Mouse (Mus musculus) intestine, postnatal 0 days (tissue): ENCODE measurements around the gene Slc4a5. TPM values are rescaled to one million over a fixed set of nuclear protein-coding genes. Genes with fewer than 3 reads are reported as not detected.

ENCODE experiments used
- ATAC-seq: fragments of 200-750 bp; cut with Nextera tagmentation; 2 replicates; pipeline ENCODE4 v1.8.0; 2017; ENCODE audit warnings: mild to moderate bottlenecking, moderate TSS enrichment, moderate library complexity
- H3K27ac ChIP-seq: fragments of 300-500 bp; sonication (generic); 2 replicates; pipeline ENCODE4 v1.5.1; 2014; ENCODE audit warnings: mild to moderate bottlenecking, low read depth, low read length, moderate library complexity
- H3K27me3 ChIP-seq: fragments of 300-500 bp; sonication (generic); replicated peaks from 2 replicates; pipeline ENCODE4 v1.6.1; 2014; ENCODE audit warnings: low read length, mixed read lengths; ENCODE audit not compliant: control insufficient read depth, insufficient read depth
- H3K36me3 ChIP-seq: fragments of 300-500 bp; sonication (generic); 2 replicates; pipeline ENCODE4 v1.6.1; 2014; ENCODE audit warnings: mild to moderate bottlenecking, moderate library complexity; ENCODE audit not compliant: control insufficient read depth, insufficient read depth
- H3K4me1 ChIP-seq: fragments of 300-500 bp; sonication (generic); replicated peaks from 2 replicates; pipeline ENCODE4 v1.6.1; 2014; ENCODE audit warnings: antibody characterized with exemption, low read length, mixed read lengths; ENCODE audit not compliant: control insufficient read depth, insufficient read depth
- H3K4me2 ChIP-seq: fragments of 300-500 bp; sonication (generic); replicated peaks from 2 replicates; pipeline ENCODE4 v1.6.1; 2014; ENCODE audit warnings: low read depth, mild to moderate bottlenecking, moderate library complexity
- H3K4me3 ChIP-seq: fragments of 300-500 bp; sonication (generic); 2 replicates; pipeline ENCODE4 v1.5.1; 2014; ENCODE audit warnings: low read depth, low read length
- H3K9ac ChIP-seq: fragments of 300-500 bp; sonication (generic); 2 replicates; pipeline ENCODE4 v1.6.1; 2014; ENCODE audit warnings: mild to moderate bottlenecking, low read depth, low read length
- H3K9me3 ChIP-seq: fragments of 300-500 bp; sonication (generic); 2 replicates; pipeline ENCODE4 v1.6.1; 2016; ENCODE audit warnings: mixed run types; ENCODE audit not compliant: control insufficient read depth
- CTCF ChIP-seq: sonication (generic); IDR thresholded peaks from 2 replicates; pipeline ENCODE4 v1.5.1; 2016; ENCODE audit warnings: low read depth, mild to moderate bottlenecking, control low read depth, antibody characterized with exemption, moderate library complexity
- WGBS: fragments of 180-500 bp; shearing (Covaris S2); extraction: QIAGEN DNeasy Blood & Tissue Kit; methylation state at CpG from one replicate; pipeline ENCODE4 v1.1.7; 2014; 5-methylcytosine and 5-hydroxymethylcytosine counted together
- polyA plus RNA-seq: library from polyadenylated mRNA; unstranded; fragments of >200 nt; fragmentation: Nextera tagmentation; extraction: Ambion mirVana; gene quantifications from 2 replicates; pipeline ENCODE4 v1.2.1, GENCODE M21; 2015

Slc4a5 gene
- polyA plus RNA-seq, 1 experiment from 2014 or later: 1.5 TPM

DNA sequence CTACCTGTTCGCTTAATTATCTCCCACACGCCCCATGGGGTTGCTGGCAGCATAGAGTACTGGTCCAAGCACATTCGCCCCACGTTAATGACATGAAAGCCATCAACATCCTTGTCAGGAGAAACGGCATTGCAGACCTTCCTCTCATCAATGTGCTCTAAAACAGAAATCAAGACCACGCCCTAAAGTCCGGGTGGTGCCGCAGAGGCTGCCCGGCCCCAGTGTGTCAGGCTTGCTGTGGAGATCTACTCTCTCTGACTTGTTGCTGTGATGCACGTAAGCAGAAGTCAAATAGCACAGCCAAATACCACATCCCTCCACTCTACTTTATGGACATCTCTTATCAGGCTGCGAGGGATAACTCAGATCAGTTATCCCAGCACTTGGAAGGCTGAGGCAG, 91.6 kb downstream of the Slc4a5 start:
- no peak overlapping the region for H3K4me3 ChIP-seq
- peaks cover 20% of the 10 kb centered on the region; the same call in 1 of the 2 replicates for H3K36me3 ChIP-seq
- H3K9me3 ChIP-seq: no peaks in the 10 kb centered on the region
- WGBS: 80% methylated on average over 11 of the region's 11 CpGs
- no peak for ATAC-seq
- TF ChIP-seq CTCF: no peak
- no peak overlapping the region for H3K9ac ChIP-seq
- no peaks in the 10 kb centered on the region for H3K4me1 ChIP-seq
- peak overlapping the region; percentile 73; the same call in 1 of the 2 replicates for H3K27ac ChIP-seq
- H3K4me2 ChIP-seq: 0 out of 2 replicates have a peak overlapping the region, but pooled peaks have one; percentile 32
- H3K27me3 ChIP-seq: no peaks in the 10 kb centered on the region

DNA sequence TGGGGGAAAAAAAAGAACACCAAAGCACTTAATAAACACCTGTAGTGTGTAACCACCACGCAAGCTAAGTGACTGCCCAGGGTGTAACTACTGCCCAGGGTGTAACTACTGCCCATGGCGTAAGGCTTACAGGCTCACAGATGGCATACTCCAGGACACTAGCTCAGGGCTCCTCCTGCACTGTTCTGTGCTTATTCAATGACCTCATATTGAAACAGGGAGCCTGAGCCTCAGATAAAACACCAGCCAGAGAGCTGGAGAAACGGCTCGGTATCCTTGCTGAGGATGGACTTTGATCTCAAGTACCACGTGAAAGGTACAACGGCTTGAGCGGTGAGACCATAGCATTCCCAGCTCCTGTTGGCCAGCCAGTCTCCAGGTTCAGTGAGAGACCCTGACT, 92.4 kb downstream of the Slc4a5 start:
- 40% methylated on average over 7 of the region's 7 CpGs for WGBS
- Histone ChIP-seq H3K9ac (no peak overlapping the region), H3K9me3 (no peaks in the 10 kb centered on the region), H3K4me1 (0 out of 2 replicates have a peak, but pooled peaks cover 2% of the 10 kb centered on the region), H3K36me3 (0 out of 2 replicates have a peak, but pooled peaks cover 13% of the 10 kb centered on the region), H3K27me3 (no peaks in the 10 kb centered on the region), H3K27ac (peak overlapping the region; percentile 73), H3K4me2 (peak overlapping the region; percentile 32; the same call in 1 of the 2 replicates), H3K4me3 (no peak overlapping the region)
- ATAC-seq: peak; percentile 92
- TF ChIP-seq CTCF: no peak

DNA sequence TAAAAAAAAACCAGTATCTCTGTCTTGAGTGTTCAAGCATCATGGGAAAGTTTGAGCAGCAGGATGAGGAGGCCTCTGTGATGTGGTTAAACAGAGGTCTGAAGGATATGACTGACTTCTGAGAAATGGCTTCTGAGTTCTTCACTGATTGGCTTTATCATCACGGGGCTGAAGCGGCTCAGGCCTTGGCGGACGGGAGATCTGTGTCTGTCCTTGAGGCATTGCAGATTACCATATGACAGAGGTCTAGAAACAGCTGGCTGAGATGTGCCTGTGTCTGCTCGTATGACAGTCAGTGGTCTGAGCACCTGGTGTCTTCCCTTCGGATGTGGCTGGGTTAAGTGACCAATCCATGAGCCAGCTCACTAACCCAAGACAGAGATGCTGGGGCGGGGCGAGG, 92.9 kb downstream of the Slc4a5 start:
- no peak for TF ChIP-seq CTCF
- H3K9ac ChIP-seq: no peak overlapping the region
- H3K27ac ChIP-seq: peak overlapping the region; percentile 60
- peak; percentile 22; the same call in 1 of the 2 replicates for ATAC-seq
- 74% methylated on average over 8 of the region's 8 CpGs for WGBS
- H3K36me3 ChIP-seq: 0 out of 2 replicates have a peak, but pooled peaks cover 10% of the 10 kb centered on the region
- no peaks in the 10 kb centered on the region for H3K9me3 ChIP-seq
- no peaks in the 10 kb centered on the region for H3K27me3 ChIP-seq
- H3K4me3 ChIP-seq: no peak overlapping the region
- H3K4me2 ChIP-seq: no peak overlapping the region
- H3K4me1 ChIP-seq: 0 out of 2 replicates have a peak, but pooled peaks cover 2% of the 10 kb centered on the region

DNA sequence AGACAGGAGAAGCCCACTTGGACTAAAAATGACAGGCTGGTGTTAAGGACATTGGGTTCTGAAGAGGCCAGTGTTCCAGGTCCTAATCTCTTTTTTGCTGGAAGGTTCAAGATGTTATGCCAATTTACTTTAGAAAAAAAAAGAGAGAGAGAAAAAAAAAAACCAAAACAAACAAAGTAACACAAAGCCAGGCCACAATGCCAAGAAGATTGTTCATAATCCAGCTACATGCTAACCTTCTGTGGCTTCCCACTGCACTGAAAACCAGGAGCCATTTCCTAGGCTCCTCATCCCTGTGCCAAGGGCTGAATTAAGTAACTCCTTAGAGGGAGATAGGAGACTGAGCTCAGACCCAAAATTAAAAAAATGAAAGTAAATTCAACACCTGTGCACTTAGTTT, 95.7 kb downstream of the Slc4a5 start:
- ATAC-seq: no peak
- Histone ChIP-seq H3K9ac (no peak overlapping the region), H3K27me3 (no peaks in the 10 kb centered on the region), H3K9me3 (no peaks in the 10 kb centered on the region), H3K4me1 (0 out of 2 replicates have a peak, but pooled peaks cover 2% of the 10 kb centered on the region), H3K4me2 (no peak overlapping the region), H3K27ac (no peak overlapping the region), H3K36me3 (0 out of 2 replicates have a peak, but pooled peaks cover 3% of the 10 kb centered on the region), H3K4me3 (no peak overlapping the region)
- no peak for TF ChIP-seq CTCF

DNA sequence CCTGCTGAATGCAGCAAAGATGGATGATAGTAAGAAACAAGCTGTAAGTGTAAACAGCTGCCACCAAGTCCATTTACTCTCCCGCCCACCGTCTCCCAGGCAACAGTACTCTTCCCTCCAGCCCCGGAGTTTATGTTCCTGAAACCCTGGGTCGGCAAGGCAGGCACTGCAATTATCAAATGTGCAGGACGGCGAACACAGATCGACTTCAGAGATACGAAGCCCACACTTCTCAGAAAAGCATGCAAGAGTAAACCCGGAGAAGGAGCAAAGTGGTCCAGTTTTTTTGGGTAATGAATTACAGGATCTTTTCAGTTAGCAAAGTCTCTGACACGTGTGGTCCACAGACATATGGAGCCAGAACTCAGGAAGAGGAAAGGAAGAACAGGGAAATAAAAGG, 96.4 kb downstream of the Slc4a5 start:
- TF ChIP-seq CTCF: no peak
- Histone ChIP-seq H3K27me3 (no peaks in the 10 kb centered on the region), H3K4me2 (peak overlapping the region; percentile 96), H3K36me3 (0 out of 2 replicates have a peak, but pooled peaks cover 3% of the 10 kb centered on the region), H3K4me3 (peak overlapping the region; percentile 79; the same call in 1 of the 2 replicates), H3K4me1 (0 out of 2 replicates have a peak, but pooled peaks cover 2% of the 10 kb centered on the region), H3K27ac (no peak overlapping the region), H3K9ac (no peak overlapping the region; the same call in 1 of the 2 replicates), H3K9me3 (no peaks in the 10 kb centered on the region)
- 2% methylated on average over 10 of the region's 10 CpGs for WGBS
- no peak for ATAC-seq

DNA sequence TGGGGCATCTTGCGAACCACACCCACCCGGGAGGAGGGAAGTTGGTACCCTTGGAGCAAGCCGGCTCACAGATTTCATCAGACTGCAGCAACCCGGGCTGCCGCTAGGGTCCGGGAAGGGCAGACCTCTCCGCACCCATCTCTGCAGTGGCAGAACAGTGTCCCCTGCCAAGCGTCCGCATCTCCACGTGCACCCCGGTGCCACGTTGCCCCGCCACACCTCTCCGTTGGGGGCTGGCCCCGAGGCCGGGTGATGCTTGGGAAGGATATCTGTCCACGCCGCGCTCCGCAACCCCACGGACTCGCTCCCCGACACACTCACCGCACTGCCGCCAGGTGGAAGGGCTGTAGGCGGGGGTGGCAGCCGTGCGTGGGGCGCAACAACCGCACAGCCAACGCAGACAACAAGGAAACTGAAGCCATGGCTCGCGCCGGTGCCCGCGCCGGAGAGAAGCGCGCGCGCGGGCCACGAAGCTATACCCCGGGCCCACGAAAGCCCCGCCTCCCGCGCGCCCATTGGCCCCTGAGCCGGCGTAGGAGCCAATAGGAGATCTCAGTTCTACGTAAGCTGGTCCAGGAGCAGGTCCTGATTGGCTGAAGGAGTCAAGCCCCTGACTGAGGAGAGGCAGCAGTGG, 97.6 kb downstream of the Slc4a5 start:
- TF ChIP-seq CTCF: peak; percentile 84
- Histone ChIP-seq H3K4me2 (peak overlapping the region; percentile 96), H3K27ac (no peak overlapping the region), H3K9ac (peak overlapping the region; percentile 56), H3K4me3 (peak overlapping the region; percentile 79), H3K9me3 (no peaks in the 10 kb centered on the region), H3K4me1 (0 out of 2 replicates have a peak, but pooled peaks cover 2% of the 10 kb centered on the region), H3K36me3 (no peaks in the 10 kb centered on the region), H3K27me3 (no peaks in the 10 kb centered on the region)
- ATAC-seq: peak; percentile 94
- WGBS: under 1% methylated on average over 52 of the region's 52 CpGs
